Mouse (Mus musculus) limb, embryonic 15.5 days (tissue): ENCODE measurements around the gene Macrod1. TPM values are rescaled to one million over a fixed set of nuclear protein-coding genes. Genes with fewer than 3 reads are reported as not detected.

Experiments used
- ATAC-seq: fragments of 200-750 bp; cut with Nextera tagmentation; 2 replicates; pipeline ENCODE4 v1.8.0; 2017; ENCODE audit warnings: low read depth, moderate TSS enrichment; ENCODE audit not compliant: insufficient number of reproducible peaks, low FRiP score, low TSS enrichment
- H3K27ac ChIP-seq: fragments of 300-500 bp; sonication (generic); 2 replicates; pipeline ENCODE4 v1.5.1; 2015; ENCODE audit warnings: moderate library complexity, mild to moderate bottlenecking, inconsistent platforms
- H3K27me3 ChIP-seq: fragments of 300-500 bp; sonication (generic); 2 replicates; pipeline ENCODE4 v1.6.1; 2015; ENCODE audit warnings: inconsistent platforms
- H3K36me3 ChIP-seq: fragments of 300-500 bp; sonication (generic); 2 replicates; pipeline ENCODE4 v1.6.1; 2015; ENCODE audit warnings: inconsistent platforms
- H3K4me1 ChIP-seq: fragments of 300-500 bp; sonication (generic); 2 replicates; pipeline ENCODE4 v1.6.1; 2015; ENCODE audit warnings: inconsistent platforms
- H3K4me2 ChIP-seq: fragments of 300-500 bp; sonication (generic); 2 replicates; pipeline ENCODE4 v1.6.1; 2015; ENCODE audit warnings: mild to moderate bottlenecking, inconsistent platforms
- H3K4me3 ChIP-seq: fragments of 300-500 bp; sonication (generic); 2 replicates; pipeline ENCODE4 v1.5.1; 2015; ENCODE audit warnings: mild to moderate bottlenecking, inconsistent platforms
- H3K9ac ChIP-seq: fragments of 300-500 bp; sonication (generic); 2 replicates; pipeline ENCODE4 v1.6.1; 2015; ENCODE audit warnings: inconsistent platforms
- H3K9me3 ChIP-seq: fragments of 300-500 bp; sonication (generic); 2 replicates; pipeline ENCODE4 v1.6.1; 2016; ENCODE audit warnings: inconsistent platforms
- WGBS: fragments of 180-500 bp; shearing (Covaris S2); methylation state at CpG from one replicate; pipeline ENCODE4 v1.1.7; 2015; 5-methylcytosine and 5-hydroxymethylcytosine counted together
- polyA plus RNA-seq: library from polyadenylated mRNA; unstranded; fragments of >200 nt; fragmentation: Nextera tagmentation; extraction: Ambion mirVana; gene quantifications from 2 replicates; pipeline ENCODE4 v1.2.1, GENCODE M21; 2015

The Macrod1 gene
- polyA plus RNA-seq, 1 experiment from 2014 or later, result 18.2 TPM

GRCm38 (mm10) chr19:7240782-7241690, 184.4 kb downstream of the Macrod1 start, which contains the start of gene Naa40:
Naa40 (minus strand) TSS chr19:7241183.
- Histone ChIP-seq H3K4me3 (peak within 1 kb of the TSS; percentile 84), H3K4me1 (peaks cover 18% of the 10 kb centered on the region), H3K27me3 (no peaks in the 10 kb centered on the region), H3K4me2 (peak within 1 kb of the TSS; percentile 92), H3K9ac (peak within 1 kb of the TSS; percentile 81), H3K36me3 (0 out of 2 replicates have a peak, but pooled peaks cover 14% of the 10 kb centered on the region), H3K9me3 (no peaks in the 10 kb centered on the region), H3K27ac (peak within 1 kb of the TSS; percentile 81)
- WGBS, result under 1% methylated on average over 80 of the region's 80 CpGs
- ATAC-seq, result peak; percentile 92

GRCm38 (mm10) chr19:7246021-7246420, 189.4 kb downstream of the Macrod1 start:
- H3K36me3 ChIP-seq, result no peaks in the 10 kb centered on the region
- H3K4me2 ChIP-seq, result no peak overlapping the region
- H3K9me3 ChIP-seq, result no peaks in the 10 kb centered on the region
- no peak overlapping the region for H3K27ac ChIP-seq
- H3K27me3 ChIP-seq, result no peaks in the 10 kb centered on the region
- no peak for ATAC-seq
- no peak overlapping the region for H3K4me3 ChIP-seq
- H3K9ac ChIP-seq, result no peak overlapping the region
- peaks cover 4% of the 10 kb centered on the region; the same call in 1 of the 2 replicates for H3K4me1 ChIP-seq
- 60% methylated on average over 3 of the region's 3 CpGs for WGBS

Other genes with a start within 250 kb of the Macrod1 start
- 33.5 and 36.1 TPM in 2 replicates for gene Rps6ka4, start 216.2 kb upstream of the Macrod1 start, polyA plus RNA-seq
- gene Ccdc88b, start 198.6 kb upstream of the Macrod1 start, polyA plus RNA-seq, result 1.2 and 1.7 TPM in 2 replicates
- gene Trmt112, start 147.1 kb upstream of the Macrod1 start, polyA plus RNA-seq, result 123 and 138 TPM in 2 replicates
- gene Prdx5, start 146.7 kb upstream of the Macrod1 start, polyA plus RNA-seq, result 349 and 392 TPM in 2 replicates
- gene Esrra, start 135.0 kb upstream of the Macrod1 start, polyA plus RNA-seq, result 11.1 and 11.4 TPM in 2 replicates
- 6.7 and 7.9 TPM in 2 replicates for gene Catsperz, start 131.4 kb upstream of the Macrod1 start, polyA plus RNA-seq
- 1.5 and 1.7 TPM in 2 replicates for gene Kcnk4, start 122.3 kb upstream of the Macrod1 start, polyA plus RNA-seq
- 92.3 and 94.7 TPM in 2 replicates for gene Bad, start 114.9 kb upstream of the Macrod1 start, polyA plus RNA-seq
- 35.2 and 38.9 TPM in 2 replicates for gene Gpr137, start 114.3 kb upstream of the Macrod1 start, polyA plus RNA-seq
- gene Ppp1r14b, start 81.8 kb upstream of the Macrod1 start, polyA plus RNA-seq, result 168 TPM in 2 replicates
- gene Plcb3, start 80.3 kb upstream of the Macrod1 start, polyA plus RNA-seq, result 48.4 and 50.5 TPM in 2 replicates
- 117 and 124 TPM in 2 replicates for gene Fkbp2, start 76.3 kb upstream of the Macrod1 start, polyA plus RNA-seq
- gene Vegfb, start 69.2 kb upstream of the Macrod1 start, polyA plus RNA-seq, result 39.9 and 46.3 TPM in 2 replicates
- 23.8 and 30.6 TPM in 2 replicates for gene Dnajc4, start 64.2 kb upstream of the Macrod1 start, polyA plus RNA-seq
- gene Nudt22, start 60.7 kb upstream of the Macrod1 start, polyA plus RNA-seq, result 21.7 and 24.1 TPM in 2 replicates
- gene Trpt1, start 60.7 kb upstream of the Macrod1 start, polyA plus RNA-seq, result 11.9 and 12.2 TPM in 2 replicates
- 13.1 TPM in 2 replicates for gene Fermt3, start 37.3 kb upstream of the Macrod1 start, polyA plus RNA-seq
- gene Stip1, start 16.8 kb upstream of the Macrod1 start, polyA plus RNA-seq, result 207 and 226 TPM in 2 replicates
- gene Flrt1, start 48.9 kb downstream of the Macrod1 start, polyA plus RNA-seq, result 5.6 and 5.8 TPM in 2 replicates
- gene Otub1, start 149.5 kb downstream of the Macrod1 start, polyA plus RNA-seq, result 183 and 197 TPM in 2 replicates
- gene Cox8a, start 160.8 kb downstream of the Macrod1 start, polyA plus RNA-seq, result 676 and 682 TPM in 2 replicates
- gene Naa40, start 184.4 kb downstream of the Macrod1 start, polyA plus RNA-seq, result 43.4 and 45.0 TPM in 2 replicates
- 16.9 TPM in 2 replicates for gene Rcor2, start 210.5 kb downstream of the Macrod1 start, polyA plus RNA-seq